Mouse (Mus musculus): ENCODE data around the gene Bcl11b. TPM values are rescaled to one million over a fixed set of nuclear protein-coding genes. Genes with fewer than 3 reads are reported as not detected.

The Bcl11b gene
- total and polyA plus RNA-seq, 3 experiments, result not detected

- TF ChIP-seq MAFK (IDR thresholded peaks at IDR 0.05; ENCODE audit: insufficient replicate concordance, low read length) (no peak), MAX (IDR thresholded peaks at IDR 0.05; ENCODE audit: low read length) (no peak), UBTF (IDR thresholded peaks at IDR 0.05; ENCODE audit: low read depth, low read length) (no peak), CTCF (conservative IDR thresholded peaks at IDR 0.05 in 1 of 2, IDR thresholded peaks at IDR 0.05 in 1 of 2; ENCODE audit: low read depth in 2 of 2, low read length in 2 of 2) (no peak), USF1 (IDR thresholded peaks at IDR 0.05; ENCODE audit: low read depth, low read length) (no peak), MEF2A (IDR thresholded peaks at IDR 0.05; ENCODE audit: borderline replicate concordance, low read depth, low read length) (no peak), E2F4 (IDR thresholded peaks at IDR 0.05; ENCODE audit: insufficient replicate concordance, low read depth, low read length) (no peak), POLR2A (IDR thresholded peaks at IDR 0.05; ENCODE audit: low read depth, low read length) (no peak), USF2 (conservative IDR thresholded peaks at IDR 0.05; ENCODE audit: low read depth, low read length) (no peak), CHD2 (IDR thresholded peaks at IDR 0.05; ENCODE audit: low read length) (no peak), PAX5 (IDR thresholded peaks at IDR 0.05; ENCODE audit: low read length) (no peak), MYC (IDR thresholded peaks at IDR 0.05; ENCODE audit: low read depth, low read length) (no peak), CHD1 (IDR thresholded peaks at IDR 0.05; ENCODE audit: low read depth, low read length) (no peak), ZNF384 (IDR thresholded peaks at IDR 0.05; ENCODE audit: low read depth, low read length) (no peak), POLR2AphosphoS2 (IDR thresholded peaks at IDR 0.05; ENCODE audit: low read depth, low read length) (no peak), RCOR1 (conservative IDR thresholded peaks at IDR 0.05; ENCODE audit: low read depth, low read length) (no peak), ZC3H11A (IDR thresholded peaks at IDR 0.05; ENCODE audit: low read depth, low read length) (no peak), KAT2A (IDR thresholded peaks at IDR 0.05; ENCODE audit: insufficient replicate concordance, low read length) (no peak), ETS1 (conservative IDR thresholded peaks at IDR 0.05; ENCODE audit: low read depth, low read length) (no peak)
- no peak overlapping the region for H3K4me2 ChIP-seq (ENCODE audit: insufficient read depth, low read depth, poor library complexity, severe bottlenecking)
- H3K27ac ChIP-seq (ENCODE audit: insufficient read depth, low read depth), result no peak overlapping the region
- no peaks in the 10 kb centered on the region for H3K27me3 ChIP-seq (replicated peaks)
- in situ Hi-C loops (cut with MboI; ENCODE audit: low pct_ligation_motif_present, low pct_unique_long_range_greater_than_20kb, low sequenced_read_pairs) (no loop called here), dilution Hi-C loops (cut with MboI; ENCODE audit: extremely low pct_ligation_motif_present, extremely low pct_unique_long_range_greater_than_20kb, low sequenced_read_pairs) (no loop called here)
- H3K4me1 ChIP-seq (ENCODE audit: control insufficient read depth in 1 of 2, insufficient read depth in 2 of 2), result no peaks in the 10 kb centered on the region
- H3K79me2 ChIP-seq (replicated peaks; ENCODE audit: control insufficient read depth, extremely low read depth, insufficient read depth, poor library complexity, severe bottlenecking), result no peaks in the 10 kb centered on the region
- DNase-seq (ENCODE audit: extremely low read depth), result no peak
- H3K9me3 ChIP-seq (replicated peaks; ENCODE audit: low read length), result peaks cover 81% of the 10 kb centered on the region
- H3K36me3 ChIP-seq (replicated peaks in 1 of 2; ENCODE audit: control insufficient read depth in 1 of 2, insufficient read depth in 1 of 2, low read length in 1 of 2), result no peaks in the 10 kb centered on the region
- no peak overlapping the region for H3K4me3 ChIP-seq (replicated peaks in 1 of 3; ENCODE audit: low read depth in 2 of 3, low read length in 2 of 3, poor library complexity in 1 of 3)
- no peak overlapping the region for H3K9ac ChIP-seq (ENCODE audit: insufficient read depth, low read depth)
Observed at GRCm38 (mm10) chr12:107887621-107888020, 115.8 kb downstream of the Bcl11b start.

- Histone ChIP-seq H3K4me2 (ENCODE audit: insufficient read depth, low read depth, poor library complexity, severe bottlenecking) (no peak overlapping the region), H3K9me3 (replicated peaks; ENCODE audit: low read length) (peaks cover 83% of the 10 kb centered on the region), H3K79me2 (replicated peaks; ENCODE audit: control insufficient read depth, extremely low read depth, insufficient read depth, poor library complexity, severe bottlenecking) (no peaks in the 10 kb centered on the region), H3K27ac (ENCODE audit: insufficient read depth, low read depth) (no peak overlapping the region), H3K36me3 (replicated peaks in 1 of 2; ENCODE audit: control insufficient read depth in 1 of 2, insufficient read depth in 1 of 2, low read length in 1 of 2) (no peaks in the 10 kb centered on the region), H3K4me1 (ENCODE audit: control insufficient read depth in 1 of 2, insufficient read depth in 2 of 2) (no peaks in the 10 kb centered on the region), H3K4me3 (replicated peaks in 1 of 3; ENCODE audit: low read depth in 2 of 3, low read length in 2 of 3, poor library complexity in 1 of 3) (no peak overlapping the region), H3K9ac (ENCODE audit: insufficient read depth, low read depth) (no peak overlapping the region), H3K27me3 (replicated peaks) (no peaks in the 10 kb centered on the region)
- dilution Hi-C loops (cut with MboI; ENCODE audit: extremely low pct_ligation_motif_present, extremely low pct_unique_long_range_greater_than_20kb, low sequenced_read_pairs), result no loop called here
- in situ Hi-C loops (cut with MboI; ENCODE audit: low pct_ligation_motif_present, low pct_unique_long_range_greater_than_20kb, low sequenced_read_pairs), result no loop called here
- TF ChIP-seq POLR2AphosphoS2 (IDR thresholded peaks at IDR 0.05; ENCODE audit: low read depth, low read length) (no peak), ETS1 (conservative IDR thresholded peaks at IDR 0.05; ENCODE audit: low read depth, low read length) (no peak), JUN (IDR thresholded peaks at IDR 0.05; ENCODE audit: insufficient read depth, low read depth, low read length) (no peak), HCFC1 (IDR thresholded peaks at IDR 0.05; ENCODE audit: low read depth, low read length) (no peak), EP300 (IDR thresholded peaks at IDR 0.05; ENCODE audit: low read length) (no peak), SIN3A (IDR thresholded peaks at IDR 0.05; ENCODE audit: low read length) (no peak), USF1 (IDR thresholded peaks at IDR 0.05; ENCODE audit: low read depth, low read length) (no peak), UBTF (IDR thresholded peaks at IDR 0.05; ENCODE audit: low read depth, low read length) (no peak), ELF1 (IDR thresholded peaks at IDR 0.05; ENCODE audit: low read depth, low read length) (no peak), ZNF384 (IDR thresholded peaks at IDR 0.05; ENCODE audit: low read depth, low read length) (no peak), USF2 (conservative IDR thresholded peaks at IDR 0.05; ENCODE audit: low read depth, low read length) (no peak)
- no peak for DNase-seq (ENCODE audit: extremely low read depth)
Observed at GRCm38 (mm10) chr12:107884330-107885065, 118.9 kb downstream of the Bcl11b start.
